Mouse (Mus musculus) neural tube, embryonic 15.5 days (tissue): Measurements from ENCODE around the gene Atm. TPM values are rescaled to one million over a fixed set of nuclear protein-coding genes. Genes with fewer than 3 reads are reported as not detected.

Source experiments
- microRNA-seq: library from miRNA; unstranded; fragments of <30 nt; microRNA quantifications from one replicate; pipeline ENCODE4, GENCODE M21; 2017
- polyA plus RNA-seq: library from polyadenylated mRNA; unstranded; fragments of >200 nt; fragmentation: Nextera tagmentation; extraction: Ambion mirVana; gene quantifications from 2 replicates; pipeline ENCODE4 v1.2.1, GENCODE M21; 2015

Gene Atm
- polyA plus RNA-seq, 1 experiment from 2014 or later, result 9.2 TPM

Small RNAs within 50 kb of the gene (microRNA-seq; reads per million reads assigned to microRNA genes)
- gene Mir130c, result not detected

Other genes starting within 250 kb of the Atm start
- 0.38 and 0.66 TPM in 2 replicates for gene Exph5, start 235.1 kb downstream of the Atm start, polyA plus RNA-seq
- 7.6 and 10.2 TPM in 2 replicates for gene Kdelc2, start 152.7 kb downstream of the Atm start, polyA plus RNA-seq
- gene 4930550C14Rik, start 134.4 kb downstream of the Atm start, polyA plus RNA-seq, result 0.56 and 1.2 TPM in 2 replicates
- 9.0 and 10.7 TPM in 2 replicates for gene Npat, start 307 bp upstream of the Atm start, polyA plus RNA-seq
- gene Acat1, start 73.6 kb upstream of the Atm start, polyA plus RNA-seq, result 173 and 180 TPM in 2 replicates
- 39.9 and 40.7 TPM in 2 replicates for gene Cul5, start 133.3 kb upstream of the Atm start, polyA plus RNA-seq
- gene Rab39, start 169.5 kb upstream of the Atm start, polyA plus RNA-seq, result 3.6 and 3.9 TPM in 2 replicates
- gene Slc35f2, start 234.8 kb upstream of the Atm start, polyA plus RNA-seq, result 25.6 and 29.8 TPM in 2 replicates